Comparison of ENCODE assay signal across 9 mouse cellular contexts in genomic region chr16:90167646-90168045, GRCm38 (mm10). TPM values are rescaled to one million over a fixed set of nuclear protein-coding genes. Genes with fewer than 3 reads are reported as not detected.
A peak's percentile ranks its signal among the peaks of the same experiment; 100 is the strongest.
DNase-seq lines count a peak whose midpoint lies in the region; ATAC-seq lines count a peak whose summit lies in the region.
"Had no signal": no experiment of that assay in that cellular context is flagged by ENCODE, and none has a peak within 500 bp of the region (broad histone marks: within the 10 kb centered on the region; RNA-seq: fewer than 3 reads in every experiment).

No protein-coding gene starts in this region.

- peaks cover 4% of the 10 kb centered on the region; the same call in 1 of the 2 replicates for H3K4me1 ChIP-seq in midbrain, embryonic 11.5 days (ENCODE audit: control insufficient read depth, insufficient read depth, low read length)
- H3K4me1 ChIP-seq in midbrain, embryonic 15.5 days: peaks cover 7% of the 10 kb centered on the region
- H3K4me1 ChIP-seq in neural tube, embryonic 11.5 days (ENCODE audit: control insufficient read depth, insufficient read depth, low read length): no peaks in the 10 kb centered on the region

- 31% methylated on average over 10 of the region's 10 CpGs for WGBS in midbrain, embryonic 11.5 days
- 29% methylated on average over 10 of the region's 10 CpGs for WGBS in midbrain, embryonic 15.5 days
- 28% methylated on average over 10 of the region's 10 CpGs for WGBS in neural tube, embryonic 11.5 days

- no peaks in the 10 kb centered on the region for H3K9me3 ChIP-seq in midbrain, embryonic 11.5 days (ENCODE audit: control insufficient read depth, low read length)
- no peaks in the 10 kb centered on the region for H3K9me3 ChIP-seq in midbrain, embryonic 15.5 days
- H3K9me3 ChIP-seq in neural tube, embryonic 11.5 days (ENCODE audit: control insufficient read depth, low read length): no peaks in the 10 kb centered on the region

- H3K27me3 ChIP-seq in midbrain, embryonic 11.5 days (ENCODE audit: control insufficient read depth, insufficient read depth, low read length): no peaks in the 10 kb centered on the region
- no peaks in the 10 kb centered on the region for H3K27me3 ChIP-seq in midbrain, embryonic 15.5 days (replicated peaks)
- H3K27me3 ChIP-seq in neural tube, embryonic 11.5 days (ENCODE audit: control insufficient read depth, insufficient read depth, low read length): no peaks in the 10 kb centered on the region

- H3K9ac ChIP-seq in midbrain, embryonic 11.5 days (ENCODE audit: low read length): no peak overlapping the region
- H3K9ac ChIP-seq in midbrain, embryonic 15.5 days: no peak overlapping the region
- no peak overlapping the region for H3K9ac ChIP-seq in neural tube, embryonic 11.5 days (ENCODE audit: low read length)

- no peak overlapping the region for H3K4me3 ChIP-seq in midbrain, embryonic 11.5 days (ENCODE audit: low read depth, low read length)
- H3K4me3 ChIP-seq in midbrain, embryonic 15.5 days: no peak overlapping the region
- no peak overlapping the region for H3K4me3 ChIP-seq in neural tube, embryonic 11.5 days (ENCODE audit: low read depth, low read length)
- H3K4me3 ChIP-seq: erythroblast, embryonic 14.5 days had no signal

- ATAC-seq in midbrain, embryonic 11.5 days (ENCODE audit: low FRiP score): no peak
- no peak for ATAC-seq in midbrain, embryonic 15.5 days (replicated peaks)
- peak; percentile 73 for ATAC-seq in erythroblast, adult 5-6 weeks (replicated peaks; ENCODE audit: low FRiP score, poor library complexity, severe bottlenecking)
- ATAC-seq in neural tube, embryonic 11.5 days (ENCODE audit: insufficient read depth, low FRiP score, low TSS enrichment): no peak

- no peak overlapping the region for H3K27ac ChIP-seq in midbrain, embryonic 11.5 days (ENCODE audit: low read depth, low read length)
- H3K27ac ChIP-seq in midbrain, embryonic 15.5 days: no peak overlapping the region
- no peak overlapping the region for H3K27ac ChIP-seq in neural tube, embryonic 11.5 days (ENCODE audit: low read depth, low read length)

- DNase-seq in midbrain, embryonic 11.5 days (ENCODE audit: low spot score, missing footprints): peak; percentile 98
- peak; percentile 88 for DNase-seq in brain, adult 2 months (ENCODE audit: low read depth, low spot score)
- peak; percentile 80 to 91 for DNase-seq in heart, postnatal 14 days
- peak; percentile 67 to 75 for DNase-seq in left cerebral cortex, postnatal 10 days (ENCODE audit: extremely low spot score in 1 of 2, low spot score in 2 of 2)
- DNase-seq in neural tube, embryonic 11.5 days (ENCODE audit: low spot score): peak; percentile 74
- peak; percentile 70 for DNase-seq in testis, postnatal 14 days (ENCODE audit: low spot score)

- no peak overlapping the region for H3K4me2 ChIP-seq in midbrain, embryonic 11.5 days
- H3K4me2 ChIP-seq in midbrain, embryonic 15.5 days: no peak overlapping the region
- no peak overlapping the region for H3K4me2 ChIP-seq in neural tube, embryonic 11.5 days (ENCODE audit: low read depth)

- intact Hi-C loops in heart, postnatal 14 days (cut with DNase I): loop anchor here (1.0 to 5.0 kb wide), 3 partner anchors 224 to 395 kb away; no protein-coding TSS in a partner anchor
- intact Hi-C loops in left cerebral cortex, postnatal 10 days (cut with DNase I): loop anchor here (5.0 kb wide), 2 partner anchors 225 to 325 kb away; no protein-coding TSS in a partner anchor

- H3K36me3 ChIP-seq in midbrain, embryonic 11.5 days (ENCODE audit: control insufficient read depth, insufficient read depth, low read length): no peaks in the 10 kb centered on the region
- no peaks in the 10 kb centered on the region for H3K36me3 ChIP-seq in midbrain, embryonic 15.5 days (replicated peaks)
- H3K36me3 ChIP-seq in neural tube, embryonic 11.5 days (ENCODE audit: control insufficient read depth, insufficient read depth, low read length): no peaks in the 10 kb centered on the region

RNA-seq across cellular contexts. Expression of gene Tiam1, which starts 24.1 kb away (rescaled TPM):
- 14.2 and 16.9 TPM in 2 replicates for polyA plus RNA-seq in midbrain, embryonic 11.5 days (2014; fragmentation: Nextera tagmentation; extraction: Ambion mirVana)
- polyA plus RNA-seq in midbrain, embryonic 15.5 days (2015; fragmentation: Nextera tagmentation; extraction: Ambion mirVana): 26.3 and 30.8 TPM in 2 replicates
- 29.0 and 29.7 TPM in 2 replicates for total RNA-seq in erythroblast, adult 5-6 weeks (2015; ENCODE audit: low replicate concordance)
- 14.4 and 15.7 TPM in 2 replicates for total RNA-seq in erythroblast, adult 5-6 weeks (2017; ENCODE audit: low replicate concordance)
- total RNA-seq in heart, postnatal 14 days (2021): 1 to 10 TPM; 6.1 to 7.6 TPM
- total RNA-seq in left cerebral cortex, postnatal 10 days (2021): 10 to 100 TPM; 84.7 to 95.1 TPM
- polyA plus RNA-seq in neural tube, embryonic 11.5 days (2014; fragmentation: Nextera tagmentation; extraction: Ambion mirVana): 24.8 and 27.7 TPM in 2 replicates

RNA-seq across cellular contexts. Expression of gene Sod1, which starts 52.9 kb away (rescaled TPM):
- polyA plus RNA-seq in midbrain, embryonic 11.5 days (2014; fragmentation: Nextera tagmentation; extraction: Ambion mirVana): 1,019 and 1,097 TPM in 2 replicates
- polyA plus RNA-seq in midbrain, embryonic 15.5 days (2015; fragmentation: Nextera tagmentation; extraction: Ambion mirVana): 855 and 861 TPM in 2 replicates
- total RNA-seq in erythroblast, adult 5-6 weeks (2015; ENCODE audit: low replicate concordance): 182 and 255 TPM in 2 replicates
- total RNA-seq in erythroblast, adult 5-6 weeks (2017; ENCODE audit: low replicate concordance): 152 and 196 TPM in 2 replicates
- 100 to 1,000 TPM; 463 to 497 TPM for total RNA-seq in heart, postnatal 14 days (2021)
- total RNA-seq in left cerebral cortex, postnatal 10 days (2021): 100 to 1,000 TPM; 354 to 355 TPM
- 1,073 and 1,078 TPM in 2 replicates for polyA plus RNA-seq in neural tube, embryonic 11.5 days (2014; fragmentation: Nextera tagmentation; extraction: Ambion mirVana)
